Mouse (Mus musculus) ES-E14 (cell line): Measurements from ENCODE around the gene Vars.
"Not testable (repeated sequence)": the region's sequence is repeated elsewhere in the genome, so short reads cannot be mapped to it uniquely, and the experiment has no call there.

ENCODE experiments used
- HCFC1 ChIP-seq: IDR thresholded peaks from 2 replicates; pipeline ENCODE4 v1.6.1; 2012; ENCODE audit warnings: low read length, inconsistent platforms, borderline replicate concordance; ENCODE audit not compliant: insufficient read depth
- ZC3H11A ChIP-seq: IDR thresholded peaks from 2 replicates; pipeline ENCODE4 v1.6.1; 2012; ENCODE audit warnings: low read depth, mild to moderate bottlenecking, inconsistent platforms, low read length, borderline replicate concordance

DNA sequence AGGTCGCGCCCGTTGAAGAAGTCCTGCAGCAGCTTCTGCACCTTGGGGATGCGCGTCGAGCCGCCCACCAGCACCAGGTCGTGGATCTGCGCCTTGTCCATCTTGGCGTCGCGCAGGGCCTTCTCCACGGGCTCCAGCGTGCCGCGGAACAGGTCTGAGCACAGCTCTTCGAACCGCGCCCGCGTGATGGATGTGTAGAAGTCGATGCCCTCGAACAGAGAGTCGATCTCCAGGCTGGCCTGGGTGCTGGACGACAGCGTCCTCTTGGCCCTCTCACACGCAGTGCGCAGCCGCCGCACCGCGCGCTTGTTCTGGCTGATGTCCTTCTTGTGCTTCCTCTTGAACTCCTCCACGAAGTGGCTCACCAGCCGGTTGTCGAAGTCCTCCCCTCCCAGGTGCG lies 29.9 kb upstream of the Vars start:
- TF ChIP-seq HCFC1, ZC3H11A: not testable (repeated sequence)
